Mouse (Mus musculus) ES-E14 (cell line): ENCODE results near the gene Ranbp3. TPM values are rescaled to one million over a fixed set of nuclear protein-coding genes. Genes with fewer than 3 reads are reported as not detected.
A peak's percentile ranks its signal among the peaks of the same experiment; 100 is the strongest.
"Not testable (repeated sequence)": the region's sequence is repeated elsewhere in the genome, so short reads cannot be mapped to it uniquely, and the experiment has no call there.

Experiments used
- DNase-seq: peaks from one replicate; pipeline ENCODE4 v3.0.0-alpha.2; 2013; ENCODE audit warnings: low read depth, low spot score
- H3K27ac ChIP-seq: 2 replicates; pipeline ENCODE4 v1.5.1; 2012; ENCODE audit warnings: low read depth, mild to moderate bottlenecking, low read length, moderate library complexity, mixed read lengths; ENCODE audit not compliant: poor library complexity, insufficient read depth, severe bottlenecking
- H3K36me3 ChIP-seq: 2 replicates; pipeline ENCODE4 v1.6.1; 2012; ENCODE audit warnings: mild to moderate bottlenecking, low read length, moderate library complexity, mixed read lengths; ENCODE audit not compliant: control insufficient read depth, poor library complexity, insufficient read depth, severe bottlenecking
- H3K4me1 ChIP-seq, 2 experiments: fragments of 150-350 bp in 1 of 2; sonication (generic) in 1 of 2; 2 replicates each; pipeline ENCODE4 v1.6.1; 2012; ENCODE audit warnings: low read length in 2 of 2, mild to moderate bottlenecking in 1 of 2, mixed read lengths in 1 of 2; ENCODE audit not compliant: control insufficient read depth in 2 of 2, insufficient read depth in 2 of 2, poor library complexity in 1 of 2
- H3K4me3 ChIP-seq, 2 experiments: fragments of 150-350 bp in 1 of 2; sonication (generic) in 1 of 2; 2 replicates each; pipeline ENCODE4 v1.5.1; 2012; ENCODE audit warnings: low read length in 2 of 2, low read depth in 1 of 2, mild to moderate bottlenecking in 1 of 2, mixed read lengths in 1 of 2; ENCODE audit not compliant: insufficient read depth in 1 of 2, poor library complexity in 1 of 2, severe bottlenecking in 1 of 2
- H3K9ac ChIP-seq: 2 replicates; pipeline ENCODE4 v1.6.1; 2012; ENCODE audit warnings: low read depth, mild to moderate bottlenecking, low read length, mixed read lengths; ENCODE audit not compliant: poor library complexity, insufficient read depth, severe bottlenecking
- H3K9me3 ChIP-seq: fragments of 150-350 bp; sonication (generic); 2 replicates; pipeline ENCODE4 v1.6.1; 2012; ENCODE audit warnings: low read depth, mild to moderate bottlenecking, low read length; ENCODE audit not compliant: control insufficient read depth, insufficient read depth
- CHD2 ChIP-seq: IDR thresholded peaks from 2 replicates; pipeline ENCODE4 v1.6.1; 2014; ENCODE audit warnings: mild to moderate bottlenecking, low read depth, low read length, inconsistent platforms
- HCFC1 ChIP-seq: IDR thresholded peaks from 2 replicates; pipeline ENCODE4 v1.6.1; 2012; ENCODE audit warnings: low read length, inconsistent platforms, borderline replicate concordance; ENCODE audit not compliant: insufficient read depth
- MAFK ChIP-seq: IDR thresholded peaks from 2 replicates; pipeline ENCODE4 v1.6.1; 2014; ENCODE audit warnings: mild to moderate bottlenecking, low read depth, low read length, inconsistent platforms; ENCODE audit not compliant: insufficient read depth
- ZC3H11A ChIP-seq: IDR thresholded peaks from 2 replicates; pipeline ENCODE4 v1.6.1; 2012; ENCODE audit warnings: low read depth, mild to moderate bottlenecking, inconsistent platforms, low read length, borderline replicate concordance
- ZNF384 ChIP-seq: IDR thresholded peaks from 2 replicates; pipeline ENCODE4 v1.6.1; 2012; ENCODE audit warnings: low read depth, low read length, inconsistent platforms
- in situ Hi-C, 2 experiments: fragments of 600-800 bp; cut with MboI; formaldehyde crosslinking; loops; one replicate each; pipeline ENCODE4 v1.15.1; 2025; ENCODE audit warnings: low sequenced_read_pairs in 2 of 2, inconsistent platforms in 1 of 2; ENCODE audit not compliant: unreplicated experiment in 2 of 2
- total RNA-seq: library from RNA; depleted of rRNA; stranded (reverse); fragments of 300-350 nt; gene quantifications from 2 replicates; pipeline ENCODE4 v1.2.3, GENCODE M21; 2012

The Ranbp3 gene
- total RNA-seq, 1 experiment: 133 TPM

GRCm38 (mm10) chr17:56627530-56628277 is 45.4 kb upstream of the Ranbp3 start, which contains the start of gene Catsperd:
Gene Catsperd (plus strand): TSS chr17:56628143.
- Histone ChIP-seq H3K4me1 (peaks cover 7 to 9% of the 10 kb centered on the region in 2 experiments; a peak in 3 of 4 replicates), H3K27ac (peak within 1 kb of the TSS; percentile 4), H3K9ac (peak within 1 kb of the TSS; percentile 37), H3K36me3 (peaks cover 10% of the 10 kb centered on the region), H3K9me3 (no peaks in the 10 kb centered on the region), H3K4me3 (peak within 1 kb of the TSS; percentile 43 to 85)
- no peak for TF ChIP-seq ZNF384
- no peak for TF ChIP-seq HCFC1
- no peak for TF ChIP-seq ZC3H11A
- TF ChIP-seq CHD2: no peak
- no peak for TF ChIP-seq MAFK
- DNase-seq: no peak
- in situ Hi-C loops: no loop called here

- H3K4me3 ChIP-seq, H3K27ac ChIP-seq, DNase-seq, H3K36me3 ChIP-seq, H3K9ac ChIP-seq, in situ Hi-C loops, H3K9me3 ChIP-seq: not testable (repeated sequence)
- H3K4me1 ChIP-seq: peaks cover 7 to 12% of the 10 kb centered on the region in 2 experiments; a peak in 3 of 4 replicates
Measured at GRCm38 (mm10) chr17:56629800-56630781, 43.0 kb upstream of the Ranbp3 start.

- no peaks in the 10 kb centered on the region for H3K36me3 ChIP-seq
- H3K4me1 ChIP-seq: peaks cover 7% of the 10 kb centered on the region in 2 experiments; a peak in 3 of 4 replicates
- TF ChIP-seq MAFK (no peak), HCFC1 (no peak), ZC3H11A (no peak), ZNF384 (peak; percentile 33; the same call in 1 of the 2 replicates), CHD2 (no peak)
- DNase-seq: peak; percentile 81
- H3K4me3 ChIP-seq: peak overlapping the region; percentile 6 to 61; a peak in 2 of 4 replicates
- H3K9ac ChIP-seq: no peak overlapping the region
- in situ Hi-C loops: no loop called here
- peak overlapping the region; percentile 50 for H3K27ac ChIP-seq
- no peaks in the 10 kb centered on the region for H3K9me3 ChIP-seq
Measured at GRCm38 (mm10) chr17:56631807-56632206, 41.3 kb upstream of the Ranbp3 start.

GRCm38 (mm10) chr17:56634023-56634422 is 39.1 kb upstream of the Ranbp3 start:
- TF ChIP-seq CHD2: no peak
- no peak for TF ChIP-seq ZNF384
- TF ChIP-seq HCFC1: no peak
- TF ChIP-seq MAFK: no peak
- no peak for TF ChIP-seq ZC3H11A
- in situ Hi-C loops: no loop called here

More at GRCm38 (mm10) chr17:56634023-56634422, 39.1 kb upstream of the Ranbp3 start:
- Histone ChIP-seq H3K4me1 (peaks cover 6 to 7% of the 10 kb centered on the region in 2 experiments; a peak in 3 of 4 replicates), H3K4me3 (no peak overlapping the region), H3K36me3 (no peaks in the 10 kb centered on the region), H3K9me3 (no peaks in the 10 kb centered on the region), H3K9ac (no peak overlapping the region), H3K27ac (no peak overlapping the region)
- no peak for DNase-seq
